Comparison of ENCODE assay signal across 23 mouse cellular contexts in genomic region chr6:5701826-5702225, GRCm38 (mm10). TPM values are rescaled to one million over a fixed set of nuclear protein-coding genes. Genes with fewer than 3 reads are reported as not detected.
"Had no signal": no experiment of that assay in that cellular context is flagged by ENCODE, and none has a peak within 500 bp of the region (broad histone marks: within the 10 kb centered on the region; RNA-seq: fewer than 3 reads in every experiment).

No protein-coding gene starts in this region.

- H3K9me3 ChIP-seq: liver, embryonic 15.5 days; lung, embryonic 15.5 days; neural tube, embryonic 12.5 days had no signal

- H3K4me3 ChIP-seq: liver, embryonic 15.5 days; lung, embryonic 15.5 days; megakaryocyte, embryonic 14.5 days; neural tube, embryonic 12.5 days had no signal

- H3K4me1 ChIP-seq: liver, embryonic 15.5 days; lung, embryonic 15.5 days; megakaryocyte, embryonic 14.5 days; neural tube, embryonic 12.5 days had no signal

- H3K9ac ChIP-seq: liver, embryonic 15.5 days; liver, postnatal 0 days; lung, embryonic 15.5 days; neural tube, embryonic 12.5 days had no signal

- H3K4me2 ChIP-seq: liver, embryonic 15.5 days; lung, embryonic 15.5 days; midbrain, embryonic 11.5 days; neural tube, embryonic 12.5 days had no signal

- H3K27ac ChIP-seq: liver, embryonic 15.5 days; lung, embryonic 15.5 days; macrophage; neural tube, embryonic 12.5 days had no signal

- DNase-seq: liver, postnatal 0 days; lung, adult 2 months; lung, postnatal 14 days; lung, postnatal 36 days; midbrain, embryonic 14.5 days; retina, postnatal 1 day; right cerebral cortex, adult 18-20 months; right cerebral cortex, postnatal 25 days; right cerebral cortex, postnatal 4 days; spleen, adult 18-20 months; thymus, adult 18-20 months; thymus, postnatal 14 days; thymus, postnatal 36 days had no signal

- H3K36me3 ChIP-seq: liver, embryonic 15.5 days; lung, embryonic 15.5 days; neural tube, embryonic 12.5 days had no signal

- H3K27me3 ChIP-seq: liver, embryonic 15.5 days; lung, embryonic 15.5 days; megakaryocyte, embryonic 14.5 days; neural tube, embryonic 12.5 days had no signal

- ATAC-seq: liver, postnatal 0 days; lung, postnatal 0 days; midbrain, embryonic 16.5 days had no signal

RNA-seq across cellular contexts. Expression of gene Dync1i1, which starts 23.6 kb away (rescaled TPM):
- total RNA-seq: megakaryocyte progenitor cell, adult 5-6 weeks; monocyte, adult 5-6 weeks had no signal
- polyA plus RNA-seq: macrophage had no signal
